Mouse (Mus musculus): ENCODE data around the gene Mthfsd. TPM values are rescaled to one million over a fixed set of nuclear protein-coding genes. Genes with fewer than 3 reads are reported as not detected.
A peak's percentile ranks its signal among the peaks of the same experiment; 100 is the strongest.

The Mthfsd gene
- polyA plus RNA-seq, 1 experiment from 2014 or later: 57.5 TPM

- Histone ChIP-seq H3K4me1 (ENCODE audit: control insufficient read depth, insufficient read depth, low read length) (peaks cover 7% of the 10 kb centered on the region), H3K27me3 (ENCODE audit: control insufficient read depth, insufficient read depth, low read length) (no peaks in the 10 kb centered on the region), H3K4me3 (replicated peaks; ENCODE audit: low read length) (no peak overlapping the region), H3K4me2 (ENCODE audit: low read depth, low read length) (no peak overlapping the region), H3K27ac (ENCODE audit: low read length) (no peak overlapping the region), H3K36me3 (ENCODE audit: control insufficient read depth, insufficient read depth, low read length) (peaks cover 11% of the 10 kb centered on the region; the same call in 1 of the 2 replicates), H3K9me3 (replicated peaks; ENCODE audit: control insufficient read depth, low read length) (no peaks in the 10 kb centered on the region), H3K9ac (ENCODE audit: low read length) (no peak overlapping the region)
- 50% methylated on average over 17 of the region's 17 CpGs for WGBS
- no peak for ATAC-seq (ENCODE audit: insufficient read depth, low FRiP score)
These were observed 4.0 kb downstream of the Mthfsd start for GRCm38 (mm10) chr8:121104049-121104818.

- H3K4me3 ChIP-seq (replicated peaks; ENCODE audit: low read length): no peak overlapping the region
- H3K27ac ChIP-seq (ENCODE audit: low read length): no peak overlapping the region
- H3K36me3 ChIP-seq (ENCODE audit: control insufficient read depth, insufficient read depth, low read length): peaks cover 10% of the 10 kb centered on the region
- H3K4me2 ChIP-seq (ENCODE audit: low read depth, low read length): no peak overlapping the region
- ATAC-seq (ENCODE audit: insufficient read depth, low FRiP score): no peak
- H3K9me3 ChIP-seq (replicated peaks; ENCODE audit: control insufficient read depth, low read length): no peaks in the 10 kb centered on the region
- H3K4me1 ChIP-seq (ENCODE audit: control insufficient read depth, insufficient read depth, low read length): peaks cover 8% of the 10 kb centered on the region; the same call in 1 of the 2 replicates
- peaks cover 25% of the 10 kb centered on the region for H3K27me3 ChIP-seq (ENCODE audit: control insufficient read depth, insufficient read depth, low read length)
- 71% methylated on average over 6 of the region's 6 CpGs for WGBS
- no peak overlapping the region for H3K9ac ChIP-seq (ENCODE audit: low read length)
These were observed 14.7 kb downstream of the Mthfsd start for GRCm38 (mm10) chr8:121093496-121093895.

GRCm38 (mm10) chr8:121092627-121093026 lies 15.6 kb downstream of the Mthfsd start:
- Histone ChIP-seq H3K4me2 (ENCODE audit: low read depth, low read length) (peak overlapping the region; percentile 41; the same call in 1 of the 2 replicates), H3K4me1 (ENCODE audit: control insufficient read depth, insufficient read depth, low read length) (peaks cover 8% of the 10 kb centered on the region; the same call in 1 of the 2 replicates), H3K27ac (ENCODE audit: low read length) (no peak overlapping the region), H3K4me3 (replicated peaks; ENCODE audit: low read length) (no peak overlapping the region), H3K9me3 (replicated peaks; ENCODE audit: control insufficient read depth, low read length) (no peaks in the 10 kb centered on the region), H3K9ac (ENCODE audit: low read length) (peak overlapping the region; percentile 50; the same call in 1 of the 2 replicates), H3K36me3 (ENCODE audit: control insufficient read depth, insufficient read depth, low read length) (peaks cover 5% of the 10 kb centered on the region; the same call in 1 of the 2 replicates), H3K27me3 (ENCODE audit: control insufficient read depth, insufficient read depth, low read length) (peaks cover 28% of the 10 kb centered on the region)
- peak; percentile 38; the same call in 1 of the 2 replicates for ATAC-seq (ENCODE audit: insufficient read depth, low FRiP score)
- 2% methylated on average over 16 of the region's 16 CpGs for WGBS

- no peak overlapping the region for H3K4me3 ChIP-seq (replicated peaks; ENCODE audit: low read length)
- H3K9me3 ChIP-seq (replicated peaks; ENCODE audit: control insufficient read depth, low read length): no peaks in the 10 kb centered on the region
- peaks cover 32% of the 10 kb centered on the region for H3K27me3 ChIP-seq (ENCODE audit: control insufficient read depth, insufficient read depth, low read length)
- peak overlapping the region; percentile 41; the same call in 1 of the 2 replicates for H3K4me2 ChIP-seq (ENCODE audit: low read depth, low read length)
- WGBS: 16% methylated on average over 6 of the region's 6 CpGs
- 0 out of 2 replicates have a peak, but pooled peaks have one; percentile 2 for ATAC-seq (ENCODE audit: insufficient read depth, low FRiP score)
- peaks cover 8% of the 10 kb centered on the region; the same call in 1 of the 2 replicates for H3K4me1 ChIP-seq (ENCODE audit: control insufficient read depth, insufficient read depth, low read length)
- peak overlapping the region; percentile 34; the same call in 1 of the 2 replicates for H3K27ac ChIP-seq (ENCODE audit: low read length)
- H3K36me3 ChIP-seq (ENCODE audit: control insufficient read depth, insufficient read depth, low read length): peaks cover 1% of the 10 kb centered on the region; the same call in 1 of the 2 replicates
- H3K9ac ChIP-seq (ENCODE audit: low read length): peak overlapping the region; percentile 50; the same call in 1 of the 2 replicates
These were observed 16.1 kb downstream of the Mthfsd start for GRCm38 (mm10) chr8:121092141-121092540.

GRCm38 (mm10) chr8:121090716-121091115 lies 17.5 kb downstream of the Mthfsd start:
- Histone ChIP-seq H3K4me1 (ENCODE audit: control insufficient read depth, insufficient read depth, low read length) (peaks cover 8% of the 10 kb centered on the region; the same call in 1 of the 2 replicates), H3K27ac (ENCODE audit: low read length) (peak overlapping the region; percentile 77), H3K9me3 (replicated peaks; ENCODE audit: control insufficient read depth, low read length) (no peaks in the 10 kb centered on the region), H3K9ac (ENCODE audit: low read length) (peak overlapping the region; percentile 88), H3K27me3 (ENCODE audit: control insufficient read depth, insufficient read depth, low read length) (peaks cover 44% of the 10 kb centered on the region), H3K4me2 (ENCODE audit: low read depth, low read length) (peak overlapping the region; percentile 67), H3K4me3 (replicated peaks; ENCODE audit: low read length) (peak overlapping the region; percentile 70), H3K36me3 (ENCODE audit: control insufficient read depth, insufficient read depth, low read length) (no peaks in the 10 kb centered on the region; the same call in 1 of the 2 replicates)
- WGBS: 0% methylated on average over 1 of the region's 1 CpGs
- peak; percentile 27 for ATAC-seq (ENCODE audit: insufficient read depth, low FRiP score)

DNA sequence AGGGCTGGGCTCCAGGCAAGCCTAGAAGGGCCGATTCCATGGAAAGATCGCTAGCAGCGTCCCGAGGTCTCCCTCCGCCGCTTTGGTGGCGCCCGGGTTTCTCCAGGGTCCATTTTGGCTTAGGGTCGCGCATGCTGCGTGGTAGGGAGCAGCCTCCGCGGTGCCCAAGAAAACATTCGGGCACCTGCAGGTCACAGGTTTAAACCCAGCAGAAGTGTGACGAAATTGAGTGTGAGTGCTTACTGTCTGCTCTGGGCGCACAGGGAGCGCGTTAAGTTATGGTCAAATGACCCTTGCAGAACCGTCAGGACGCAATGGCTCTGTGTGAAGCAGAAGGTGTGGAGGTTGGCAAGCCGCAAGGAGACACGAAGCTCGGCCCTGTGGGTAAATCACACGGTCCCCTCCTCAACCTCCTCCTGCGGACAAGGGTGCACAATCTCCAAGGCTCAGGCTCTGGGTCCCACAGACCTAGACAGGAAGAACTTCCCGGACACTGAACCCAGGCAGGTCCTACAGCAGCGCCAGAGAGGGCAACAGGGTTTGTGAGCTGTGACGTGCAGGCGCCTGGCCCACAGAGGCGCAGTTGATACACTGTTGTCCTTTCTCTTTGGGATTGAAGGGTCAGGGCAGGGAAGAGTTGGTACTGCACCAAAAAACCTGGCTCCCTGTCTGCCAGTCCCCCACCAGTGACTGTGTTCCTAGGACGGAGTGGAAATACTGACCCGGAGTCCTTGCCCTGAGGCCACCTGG lies 18.4 kb downstream of the Mthfsd start:
- WGBS: 10% methylated on average over 32 of the region's 32 CpGs
- peaks cover 8% of the 10 kb centered on the region; the same call in 1 of the 2 replicates for H3K4me1 ChIP-seq (ENCODE audit: control insufficient read depth, insufficient read depth, low read length)
- peak overlapping the region; percentile 67 for H3K4me2 ChIP-seq (ENCODE audit: low read depth, low read length)
- peak overlapping the region; percentile 77 for H3K27ac ChIP-seq (ENCODE audit: low read length)
- H3K9me3 ChIP-seq (replicated peaks; ENCODE audit: control insufficient read depth, low read length): no peaks in the 10 kb centered on the region
- peaks cover 53% of the 10 kb centered on the region for H3K27me3 ChIP-seq (ENCODE audit: control insufficient read depth, insufficient read depth, low read length)
- H3K9ac ChIP-seq (ENCODE audit: low read length): peak overlapping the region; percentile 88
- H3K4me3 ChIP-seq (replicated peaks; ENCODE audit: low read length): peak overlapping the region; percentile 70
- no peaks in the 10 kb centered on the region; the same call in 1 of the 2 replicates for H3K36me3 ChIP-seq (ENCODE audit: control insufficient read depth, insufficient read depth, low read length)
- ATAC-seq (ENCODE audit: insufficient read depth, low FRiP score): no peak

DNA sequence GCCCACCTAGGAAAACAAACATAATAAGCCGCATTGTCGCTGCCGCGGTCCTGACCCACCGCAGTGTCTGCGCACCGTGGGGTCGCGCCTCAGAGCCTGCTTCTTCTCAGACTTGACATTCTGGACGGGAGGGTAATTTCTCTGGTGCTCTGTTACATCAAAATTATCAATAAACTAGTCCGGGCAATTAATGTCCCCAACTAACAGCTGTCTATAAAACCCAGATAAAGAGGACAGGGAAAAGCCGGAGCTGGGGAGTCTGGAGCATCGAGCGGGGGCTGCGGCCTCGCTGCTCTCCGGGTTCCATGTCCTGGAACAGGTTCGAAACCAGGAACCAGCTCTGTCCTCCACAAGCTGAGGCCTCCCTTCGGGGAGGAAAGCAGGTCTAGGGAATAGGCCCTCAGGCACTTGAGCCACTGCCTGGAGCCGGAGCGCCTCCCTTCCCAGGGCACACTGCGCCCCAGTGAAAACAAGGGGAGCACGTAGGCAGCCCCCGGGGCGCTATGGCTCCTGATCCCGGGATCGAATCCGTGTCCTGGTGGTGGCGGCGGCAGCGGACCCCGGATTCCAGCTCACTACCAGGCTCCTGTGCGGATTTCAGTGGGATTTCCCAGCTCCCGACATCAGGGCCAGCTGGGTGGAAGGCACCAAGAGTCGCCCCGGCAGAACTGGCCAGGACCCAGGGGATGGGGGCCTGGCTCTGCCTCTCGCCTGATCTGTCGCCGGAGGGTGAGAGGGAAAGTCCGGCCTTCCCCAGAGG lies 19.1 kb downstream of the Mthfsd start:
- peak overlapping the region; percentile 70 for H3K4me3 ChIP-seq (replicated peaks; ENCODE audit: low read length)

GRCm38 (mm10) chr8:121088281-121088680 lies 19.9 kb downstream of the Mthfsd start:
- H3K27ac ChIP-seq (ENCODE audit: low read length): peak overlapping the region; percentile 77; the same call in 1 of the 2 replicates
- no peaks in the 10 kb centered on the region; the same call in 1 of the 2 replicates for H3K36me3 ChIP-seq (ENCODE audit: control insufficient read depth, insufficient read depth, low read length)
- peaks cover 68% of the 10 kb centered on the region for H3K27me3 ChIP-seq (ENCODE audit: control insufficient read depth, insufficient read depth, low read length)
- no peaks in the 10 kb centered on the region for H3K9me3 ChIP-seq (replicated peaks; ENCODE audit: control insufficient read depth, low read length)
- peak overlapping the region; percentile 70 for H3K4me3 ChIP-seq (replicated peaks; ENCODE audit: low read length)
- peak overlapping the region; percentile 67 for H3K4me2 ChIP-seq (ENCODE audit: low read depth, low read length)
- H3K9ac ChIP-seq (ENCODE audit: low read length): peak overlapping the region; percentile 88
- no peak for ATAC-seq (ENCODE audit: insufficient read depth, low FRiP score)
- H3K4me1 ChIP-seq (ENCODE audit: control insufficient read depth, insufficient read depth, low read length): peaks cover 8% of the 10 kb centered on the region; the same call in 1 of the 2 replicates
- WGBS: 16% methylated on average over 8 of the region's 8 CpGs

More for the DNA sequence above, 19.1 kb downstream of the Mthfsd start:
- peak overlapping the region; percentile 88 for H3K9ac ChIP-seq (ENCODE audit: low read length)
- no peaks in the 10 kb centered on the region; the same call in 1 of the 2 replicates for H3K36me3 ChIP-seq (ENCODE audit: control insufficient read depth, insufficient read depth, low read length)
- H3K9me3 ChIP-seq (replicated peaks; ENCODE audit: control insufficient read depth, low read length): no peaks in the 10 kb centered on the region
- H3K4me2 ChIP-seq (ENCODE audit: low read depth, low read length): peak overlapping the region; percentile 67
- peak overlapping the region; percentile 77 for H3K27ac ChIP-seq (ENCODE audit: low read length)
- H3K4me1 ChIP-seq (ENCODE audit: control insufficient read depth, insufficient read depth, low read length): peaks cover 8% of the 10 kb centered on the region; the same call in 1 of the 2 replicates
- 7% methylated on average over 40 of the region's 40 CpGs for WGBS
- H3K27me3 ChIP-seq (ENCODE audit: control insufficient read depth, insufficient read depth, low read length): peaks cover 60% of the 10 kb centered on the region
- no peak for ATAC-seq (ENCODE audit: insufficient read depth, low FRiP score)

Data from stomach, embryonic 16.5 days (tissue).